Mouse (Mus musculus): ENCODE measurements around the gene Lpin1.

Lpin1 gene

DNA sequence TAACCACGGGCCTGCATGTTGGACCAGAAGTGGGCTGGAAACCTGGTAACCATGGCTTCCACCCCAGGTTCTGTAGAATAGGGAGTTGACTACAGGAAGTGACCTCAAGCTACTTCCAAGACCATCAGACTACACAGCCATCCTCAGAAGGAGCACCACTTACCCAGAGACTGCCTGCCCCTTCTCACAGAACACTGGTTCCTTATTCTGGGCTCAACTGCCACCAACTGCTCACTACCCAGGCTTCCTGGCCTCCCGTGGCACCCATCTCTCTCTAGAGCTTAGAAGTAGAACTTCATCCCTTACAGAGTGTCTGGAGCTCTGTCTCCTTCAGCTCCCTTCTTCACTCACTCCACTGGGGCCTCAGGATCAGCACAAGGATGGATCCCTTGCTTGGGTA lies at the start of gene Lpin1:
Lpin1 (minus strand) TSS at position 31 of the 400 bp plus-strand sequence.
- DNase-seq (ENCODE audit: low spot score in 2 of 2), result no peak

DNA sequence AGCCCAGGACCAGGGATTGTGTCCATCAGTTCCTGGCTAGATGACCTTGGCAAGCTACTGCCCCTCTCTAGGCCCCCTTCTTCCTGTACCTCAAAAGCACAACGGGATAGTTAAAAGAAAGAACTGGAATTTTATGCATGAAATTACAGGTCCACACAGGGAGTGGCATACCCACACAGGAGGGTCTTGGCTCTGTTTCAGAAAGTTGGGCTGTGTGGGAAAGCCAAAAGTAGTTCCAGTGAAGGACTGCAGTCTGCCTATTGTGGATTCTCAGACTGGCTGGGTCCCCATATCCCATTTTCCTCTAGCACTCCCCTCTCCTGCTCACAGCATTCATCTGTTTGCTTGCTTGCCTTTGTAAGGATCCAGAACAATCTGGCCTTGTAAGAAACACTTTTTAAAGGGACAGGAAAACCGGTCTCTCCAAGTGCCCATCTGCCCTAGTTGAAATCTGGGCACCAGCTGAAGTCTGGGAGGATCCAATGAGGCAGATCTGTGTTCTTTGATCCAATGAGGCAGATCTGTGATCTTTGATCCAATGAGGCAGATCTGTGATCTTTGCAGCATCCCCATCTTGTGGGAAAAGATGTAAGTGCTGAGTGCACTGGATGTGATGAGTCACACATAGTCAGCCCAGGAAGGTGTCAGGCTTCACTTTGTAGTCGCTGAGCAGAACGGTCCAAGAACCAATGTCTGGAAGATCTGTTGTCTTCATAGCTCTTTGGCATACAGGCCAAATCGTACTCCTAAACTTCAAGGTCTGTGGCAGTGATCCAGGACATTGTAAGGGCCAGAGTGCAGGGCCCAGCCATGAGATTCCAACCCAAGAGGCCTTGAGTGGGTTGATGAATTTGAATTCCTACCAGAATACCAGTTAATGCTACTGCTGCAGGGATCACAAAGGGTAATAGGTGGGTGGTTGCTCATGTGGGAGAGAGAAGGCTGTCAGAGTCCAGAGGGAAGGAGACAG lies 46.4 kb upstream of the Lpin1 start:
- DNase-seq (ENCODE audit: low spot score in 2 of 2), result no peak

DNA sequence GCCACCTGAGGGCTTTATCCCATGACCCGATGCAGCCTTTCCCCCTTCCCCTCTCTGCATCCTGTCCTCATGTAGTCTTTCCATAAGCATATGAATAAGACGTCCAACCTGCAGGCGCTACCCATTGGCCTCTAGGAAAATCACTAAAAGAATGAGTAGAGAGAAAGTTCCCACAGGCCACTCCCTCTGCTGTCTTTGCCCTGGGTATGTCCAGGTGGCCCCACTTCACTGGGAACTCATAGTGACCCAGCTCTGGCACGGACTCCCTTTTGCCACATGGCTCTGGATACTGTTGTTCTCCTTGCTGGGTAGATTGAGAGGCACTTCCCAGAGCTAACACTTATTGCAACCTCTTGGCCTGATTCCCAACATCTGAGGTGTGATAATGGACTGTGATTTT lies 44.8 kb upstream of the Lpin1 start:
- no peak for DNase-seq (ENCODE audit: low spot score in 2 of 2)

DNA sequence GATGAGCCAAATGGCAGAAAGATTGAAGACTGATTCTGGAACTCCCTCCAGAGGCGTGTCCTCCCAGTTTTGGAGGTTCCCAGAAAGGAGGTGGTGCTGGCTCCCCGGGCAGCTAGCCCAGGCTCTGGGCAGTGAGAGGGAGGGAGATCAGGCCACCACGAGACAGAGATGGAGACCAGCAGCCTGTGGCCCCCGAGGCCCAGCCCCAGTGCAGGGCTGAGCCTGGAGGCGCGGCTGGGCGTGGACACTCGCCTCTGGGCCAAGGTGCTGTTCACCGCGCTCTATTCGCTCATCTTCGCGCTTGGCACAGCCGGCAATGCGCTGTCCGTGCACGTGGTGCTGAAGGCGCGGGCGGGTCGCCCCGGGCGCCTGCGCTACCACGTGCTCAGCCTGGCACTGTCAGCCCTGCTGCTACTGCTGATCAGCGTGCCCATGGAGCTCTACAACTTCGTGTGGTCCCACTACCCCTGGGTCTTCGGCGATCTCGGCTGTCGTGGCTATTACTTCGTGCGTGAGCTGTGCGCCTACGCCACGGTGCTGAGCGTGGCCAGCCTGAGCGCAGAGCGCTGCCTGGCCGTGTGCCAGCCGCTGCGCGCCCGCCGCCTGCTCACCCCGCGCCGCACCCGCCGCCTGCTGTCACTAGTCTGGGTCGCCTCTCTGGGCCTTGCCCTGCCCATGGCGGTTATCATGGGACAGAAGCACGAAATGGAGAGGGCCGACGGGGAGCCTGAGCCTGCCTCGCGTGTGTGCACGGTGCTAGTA lies 42.7 kb upstream of the Lpin1 start, which contains the start of gene Ntsr2:
Ntsr2 (plus strand) TSS at position 51 of the 762 bp plus-strand sequence.
- DNase-seq (ENCODE audit: low spot score in 2 of 2), result peak; percentile 40 to 72

DNA sequence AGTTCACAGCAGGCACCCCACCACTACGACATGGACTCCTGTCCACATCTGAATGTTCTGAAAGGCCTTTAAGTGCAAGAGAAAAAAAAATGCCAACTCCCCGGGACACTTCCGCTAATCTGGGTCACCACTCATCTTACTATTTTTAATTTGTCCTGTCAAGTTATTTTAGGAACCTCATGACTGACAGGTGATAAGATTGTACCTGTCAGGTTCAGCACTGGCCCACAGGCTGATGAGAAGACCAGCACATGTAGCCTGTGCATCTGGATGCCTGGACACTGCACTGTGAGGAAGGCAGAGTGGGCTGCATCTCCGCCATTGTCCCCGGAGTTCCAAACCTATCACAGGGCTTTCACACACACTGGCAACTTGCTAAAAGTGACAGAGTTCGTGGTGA lies 39.1 kb upstream of the Lpin1 start:
- no peak for DNase-seq (ENCODE audit: low spot score in 2 of 2)

DNA sequence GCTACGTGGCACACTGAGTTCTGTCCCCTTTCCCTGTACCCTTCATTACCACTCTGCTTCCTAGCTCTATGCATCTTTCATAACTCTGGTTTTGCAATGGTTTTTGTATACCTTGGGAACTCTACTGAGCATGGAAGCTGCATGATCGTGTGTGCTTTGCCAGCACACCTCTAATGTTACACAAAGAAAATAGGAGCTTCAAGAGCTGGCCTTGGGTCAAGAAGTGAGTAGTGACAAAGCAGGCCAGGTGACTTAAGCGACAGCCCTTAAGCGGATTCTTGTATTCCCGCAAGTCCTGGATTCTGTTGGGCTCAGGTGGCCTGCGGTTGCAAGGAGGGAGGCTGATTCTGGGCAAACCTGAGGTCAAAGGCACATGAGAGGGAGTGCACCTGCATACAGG lies 37.5 kb upstream of the Lpin1 start:
- DNase-seq (ENCODE audit: low spot score in 2 of 2), result no peak

DNA sequence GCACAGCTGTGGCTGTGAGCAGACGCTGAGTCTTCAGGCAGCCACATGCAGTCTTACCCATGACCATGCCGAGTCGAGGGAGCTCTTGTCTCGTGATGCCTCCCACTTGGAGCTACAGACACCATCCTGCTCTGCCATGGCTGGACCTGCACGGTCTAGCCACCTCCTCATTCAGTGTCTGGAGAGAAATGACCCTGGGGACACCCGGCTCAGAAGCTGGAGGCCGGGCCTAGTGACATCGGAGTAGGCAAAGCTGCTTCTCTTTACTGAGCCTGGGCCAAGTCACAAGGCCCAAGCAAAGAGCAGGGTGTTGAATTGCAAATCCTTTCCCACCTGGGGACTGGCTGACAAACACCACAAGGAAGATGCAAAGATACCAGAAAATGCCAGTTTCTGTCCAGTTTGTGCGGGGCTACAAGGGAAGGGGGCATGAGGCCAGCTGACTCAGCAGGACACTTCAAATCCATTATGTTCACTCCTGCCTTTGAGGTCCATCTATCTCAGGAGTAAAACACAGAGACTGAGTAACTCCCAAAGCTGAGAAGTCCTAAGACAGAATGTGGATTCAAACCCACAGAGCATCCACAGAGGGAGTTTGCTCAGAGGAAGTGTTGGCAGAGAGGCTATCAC lies 36.1 kb upstream of the Lpin1 start:
- DNase-seq (ENCODE audit: low spot score in 2 of 2), result no peak

DNA sequence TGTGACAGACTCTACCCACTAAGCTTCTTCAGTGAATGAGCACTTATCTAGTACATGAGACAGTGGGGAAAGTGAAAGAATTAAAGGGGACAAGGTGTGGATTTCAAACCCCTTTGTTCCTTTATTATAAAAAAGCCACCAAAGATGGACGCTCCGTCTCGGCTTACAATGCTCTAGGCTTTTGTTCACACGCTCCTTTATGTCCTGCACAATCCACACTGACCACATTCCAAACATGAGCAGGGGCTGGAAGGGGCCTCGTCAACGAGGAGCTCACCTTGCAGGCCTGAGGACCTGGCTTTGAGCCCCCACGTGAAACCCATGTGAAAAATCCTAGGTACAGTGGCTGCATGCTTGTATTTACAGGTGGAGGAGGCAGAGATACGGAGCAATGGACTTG lies 33.9 kb upstream of the Lpin1 start:
- no peak for DNase-seq (ENCODE audit: low spot score in 2 of 2)

DNA sequence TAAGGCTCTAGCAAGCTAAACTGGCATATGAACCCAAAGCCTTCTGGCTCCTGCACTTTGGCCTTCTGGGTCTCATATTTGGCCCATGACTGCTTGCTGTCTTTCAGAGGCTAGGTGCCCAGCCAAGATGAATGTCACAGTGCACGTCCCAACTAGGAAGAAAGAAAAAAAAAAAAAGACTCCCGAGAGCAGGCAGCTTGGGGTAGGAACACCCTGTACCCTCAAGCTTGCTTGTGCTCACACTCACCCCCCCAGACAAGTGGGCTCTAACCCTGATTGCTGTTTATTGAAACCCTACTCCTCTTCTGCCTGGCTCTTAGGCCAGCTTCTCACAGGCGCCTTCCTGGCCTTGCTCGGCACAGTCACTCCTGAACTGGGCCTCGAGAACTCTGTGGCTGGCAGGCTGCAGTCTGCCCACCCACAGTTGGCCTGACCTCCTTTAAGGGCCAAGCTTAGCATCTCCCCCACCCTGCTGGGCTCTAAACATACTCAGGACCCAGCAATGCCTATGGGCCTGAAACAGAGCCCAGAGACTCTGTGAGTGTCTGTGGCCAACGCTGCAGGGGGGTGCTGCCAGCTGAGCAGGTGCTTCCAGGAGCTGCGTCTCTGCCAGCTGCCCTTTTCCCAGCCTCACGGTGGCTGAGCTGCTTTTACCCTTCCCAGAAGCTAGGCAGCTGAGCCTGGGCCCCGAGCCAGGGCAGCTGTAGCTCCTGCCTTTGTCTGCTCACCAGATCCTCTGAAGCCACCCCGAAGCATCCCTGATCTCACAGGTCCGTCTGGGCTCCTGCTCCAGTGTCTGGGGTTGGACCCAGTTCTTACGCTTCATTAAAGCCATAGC lies 33.0 kb upstream of the Lpin1 start:
- peak; percentile 35 to 80 for DNase-seq (ENCODE audit: low spot score in 2 of 2)

DNA sequence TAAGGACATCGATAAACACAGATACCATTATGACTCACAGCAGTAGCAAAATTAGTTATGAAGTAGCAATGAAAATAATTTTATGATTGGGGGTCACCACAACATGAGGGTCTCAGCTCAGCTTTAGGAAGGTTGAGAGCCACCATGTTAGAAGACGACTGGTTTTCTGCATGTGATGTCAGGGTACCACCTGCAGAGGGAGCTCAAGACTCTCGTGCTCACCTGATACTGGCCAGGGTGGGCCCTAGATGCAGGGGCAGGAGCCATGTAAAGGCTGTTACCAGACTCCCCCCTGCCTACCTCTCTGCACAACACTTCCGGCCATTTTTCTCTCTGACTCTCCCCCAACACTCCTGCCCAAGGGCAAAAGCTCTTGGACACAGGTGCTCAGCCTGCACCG lies 31.2 kb upstream of the Lpin1 start:
- no peak for DNase-seq (ENCODE audit: low spot score in 2 of 2)

DNA sequence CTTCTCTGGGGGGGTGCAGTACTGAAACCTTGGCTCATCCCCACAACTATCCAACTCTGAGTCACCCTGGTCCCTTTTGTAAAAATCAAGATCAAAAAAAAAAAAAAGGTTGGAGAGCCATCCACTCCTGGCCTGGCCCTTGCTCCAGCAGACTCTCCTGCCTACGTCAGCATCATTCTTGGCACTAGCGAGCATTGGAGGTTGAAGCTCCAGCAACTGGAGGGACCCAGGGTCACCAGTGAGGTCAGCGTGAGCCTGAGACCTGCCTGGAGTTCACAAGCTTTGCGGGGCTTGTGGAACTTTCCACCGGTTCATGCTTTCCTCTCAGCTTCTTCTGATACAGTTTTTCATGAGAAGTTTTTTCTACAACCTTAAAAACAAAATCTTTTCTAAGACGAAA lies 29.3 kb upstream of the Lpin1 start:
- no peak for DNase-seq (ENCODE audit: low spot score in 2 of 2)

DNA sequence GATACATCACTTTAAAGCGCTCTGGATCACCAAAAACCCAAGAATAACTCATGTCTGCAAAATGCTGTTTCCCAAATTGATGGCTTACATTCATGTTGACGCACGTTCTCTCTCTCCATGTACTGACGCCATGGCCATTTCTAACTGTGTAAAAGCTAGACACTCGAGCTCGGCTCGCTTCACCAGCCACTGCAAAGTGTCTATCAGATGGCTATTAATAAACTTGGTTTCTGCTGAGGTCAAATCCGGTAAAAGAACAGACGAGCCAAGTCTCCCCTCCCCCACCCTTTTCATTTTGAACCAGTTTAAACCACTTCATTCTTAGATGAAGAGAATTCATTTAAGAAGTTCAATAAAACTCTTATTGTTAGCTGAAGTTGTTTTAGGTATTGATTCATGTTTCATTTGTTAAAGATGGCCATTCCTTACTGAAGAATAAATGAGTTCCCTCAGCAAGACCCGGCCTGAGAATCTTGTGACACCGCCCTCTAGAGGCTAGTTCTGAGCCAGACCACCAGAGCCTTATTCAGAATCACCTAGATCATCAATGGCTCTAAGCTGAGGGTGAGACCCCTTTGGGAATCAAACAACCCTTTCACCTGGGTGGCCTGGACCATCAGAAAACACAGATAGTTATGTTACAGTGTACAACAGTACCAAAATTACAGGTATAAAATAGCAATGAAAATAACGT lies 28.5 kb upstream of the Lpin1 start:
- DNase-seq (ENCODE audit: low spot score in 2 of 2), result no peak

DNA sequence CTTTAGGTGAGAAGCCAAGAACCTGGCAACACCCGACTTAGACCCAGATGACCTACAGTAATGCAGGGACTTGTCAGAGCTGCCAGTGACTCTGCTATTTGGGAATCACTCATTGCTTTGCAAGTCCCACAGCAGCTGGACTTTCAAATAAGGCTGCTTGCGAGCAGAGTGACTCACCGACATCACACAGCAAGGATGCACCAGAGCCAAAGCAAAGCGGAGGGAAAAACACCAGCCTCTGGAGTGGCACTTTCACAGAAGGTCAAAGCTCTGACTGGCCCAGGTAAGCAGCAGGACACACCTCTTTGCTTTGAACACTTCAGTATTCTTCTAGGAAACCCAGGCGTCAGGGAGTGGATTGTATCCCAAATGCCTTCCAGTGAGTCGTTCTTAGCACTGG lies 25.1 kb upstream of the Lpin1 start:
- DNase-seq (ENCODE audit: low spot score in 2 of 2), result no peak

DNA sequence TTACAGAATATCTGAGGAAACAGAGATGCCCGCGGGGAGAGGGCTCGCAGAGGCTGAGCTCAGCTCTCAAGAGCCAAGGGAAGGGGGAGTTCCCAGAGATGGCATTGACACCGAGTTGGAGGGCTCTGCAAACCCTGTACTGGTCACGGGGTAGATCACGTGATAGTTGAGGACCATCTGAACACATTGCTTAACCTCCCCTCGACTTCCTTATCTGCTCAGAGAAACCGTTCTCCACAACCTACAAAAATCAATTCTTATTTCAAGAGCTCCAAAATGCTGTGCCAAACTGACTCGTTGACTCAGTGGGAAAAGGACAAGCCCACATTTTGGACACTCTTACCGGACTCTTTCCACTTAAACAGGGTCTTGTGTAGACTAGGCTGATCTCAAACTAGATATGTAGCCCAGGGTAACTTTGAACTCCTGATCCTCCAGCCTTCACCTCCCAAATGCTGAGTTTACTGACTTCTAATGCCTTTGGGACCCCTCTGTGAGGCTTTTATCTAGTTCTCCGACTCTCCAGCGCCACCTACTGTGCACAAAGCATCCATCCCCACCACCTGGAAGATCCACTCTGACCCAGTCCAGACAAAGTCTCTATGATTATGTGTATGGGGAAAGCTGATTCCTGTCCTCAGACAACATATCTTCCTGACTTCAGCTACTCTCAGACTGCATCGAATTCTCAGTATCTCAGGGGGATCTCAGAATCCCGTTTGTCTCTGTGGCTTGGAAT lies 23.5 kb upstream of the Lpin1 start:
- peak in 1 of 2 experiments; percentile 71 for DNase-seq (ENCODE audit: low spot score in 2 of 2)

DNA sequence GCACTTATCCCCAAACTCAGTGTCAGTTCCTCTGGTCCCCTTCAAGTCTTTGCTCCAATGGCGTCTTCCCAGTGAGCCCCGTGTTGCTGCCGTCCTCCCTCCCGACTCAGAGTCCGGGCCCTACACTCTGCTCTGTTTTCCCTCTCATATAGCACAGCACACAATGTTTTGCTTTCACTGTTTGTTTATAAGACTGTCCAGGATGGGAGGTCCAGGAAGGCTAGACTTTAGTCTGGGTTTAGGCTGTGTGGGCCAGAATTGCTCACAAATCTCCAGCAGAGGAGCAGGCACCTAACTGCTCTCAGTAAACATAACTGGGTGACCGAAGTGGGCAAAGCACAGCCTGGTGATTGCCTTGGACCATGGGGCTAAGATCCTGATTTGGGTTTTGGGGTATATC lies 22.5 kb upstream of the Lpin1 start:
- DNase-seq (ENCODE audit: low spot score in 2 of 2), result no peak

DNA sequence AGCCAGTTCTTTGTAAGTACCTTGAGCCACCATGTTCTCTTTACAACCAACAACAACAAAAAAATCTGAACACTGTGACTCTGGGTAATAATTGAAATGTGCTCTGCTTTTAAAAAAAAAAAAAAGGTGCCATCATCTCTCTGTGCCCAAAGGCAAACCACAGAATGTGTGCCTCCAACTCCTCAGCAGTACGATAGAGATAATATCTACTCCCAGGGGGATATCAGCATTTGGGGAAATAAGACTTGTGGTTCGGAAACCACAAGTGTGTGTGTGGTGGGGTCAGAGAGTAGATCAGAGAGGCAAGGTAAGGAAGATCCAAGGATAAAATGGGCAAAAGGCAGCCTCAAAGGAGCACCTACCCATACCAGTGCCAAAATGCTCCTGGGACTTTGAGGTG lies 20.7 kb upstream of the Lpin1 start:
- DNase-seq (ENCODE audit: low spot score in 2 of 2), result no peak

DNA sequence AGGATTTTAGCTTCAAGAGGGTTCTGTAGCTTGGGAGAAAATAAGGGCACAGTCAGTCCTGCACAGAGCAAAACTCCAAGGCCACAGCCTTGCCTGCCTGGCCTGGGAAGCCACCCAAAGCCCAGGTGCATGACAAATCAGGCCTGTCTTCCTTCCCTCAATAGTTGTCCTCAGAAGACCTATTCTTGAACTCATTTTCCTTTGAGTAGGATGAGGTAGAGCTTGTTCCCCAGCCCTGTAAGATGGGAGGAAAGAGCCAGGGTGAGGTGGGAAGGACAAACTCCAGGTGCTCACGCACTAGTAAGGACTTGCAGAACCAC lies 20.1 kb upstream of the Lpin1 start:
- DNase-seq (ENCODE audit: low spot score in 2 of 2), result no peak

DNA sequence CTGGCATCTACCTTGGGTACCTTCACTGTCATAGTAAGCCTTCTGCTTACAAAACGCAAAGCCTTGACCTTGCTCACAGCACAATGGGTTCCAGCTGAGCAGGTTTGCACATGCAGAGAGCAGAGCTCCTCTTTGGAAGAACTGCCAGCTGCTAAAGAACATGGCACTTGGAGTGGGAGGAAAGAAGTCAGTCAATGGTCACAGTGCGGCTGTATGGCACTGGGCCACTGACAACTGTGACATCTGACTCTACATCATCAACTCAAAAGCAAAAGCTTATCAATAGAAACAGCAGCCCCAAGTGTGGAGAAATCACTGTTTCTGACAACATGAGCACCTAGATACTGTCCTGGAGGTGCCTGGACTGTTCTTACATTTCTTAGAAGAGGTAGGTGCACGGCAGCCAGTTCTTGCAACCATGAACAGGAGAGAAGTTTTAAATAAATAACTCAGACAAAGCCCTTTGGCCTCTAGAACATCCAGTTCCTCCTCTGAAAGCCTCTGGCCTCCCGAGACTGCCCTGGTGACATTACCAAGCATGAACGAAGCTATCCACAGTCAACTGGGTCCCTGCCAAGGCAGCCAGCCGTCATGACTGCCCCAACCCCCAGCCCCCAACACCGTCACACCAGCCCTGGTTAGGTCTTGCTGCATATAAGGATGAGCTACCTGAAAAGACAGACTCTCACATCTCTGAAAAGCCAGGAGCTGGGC lies 19.5 kb upstream of the Lpin1 start:
- DNase-seq (ENCODE audit: low spot score in 2 of 2), result no peak

DNA sequence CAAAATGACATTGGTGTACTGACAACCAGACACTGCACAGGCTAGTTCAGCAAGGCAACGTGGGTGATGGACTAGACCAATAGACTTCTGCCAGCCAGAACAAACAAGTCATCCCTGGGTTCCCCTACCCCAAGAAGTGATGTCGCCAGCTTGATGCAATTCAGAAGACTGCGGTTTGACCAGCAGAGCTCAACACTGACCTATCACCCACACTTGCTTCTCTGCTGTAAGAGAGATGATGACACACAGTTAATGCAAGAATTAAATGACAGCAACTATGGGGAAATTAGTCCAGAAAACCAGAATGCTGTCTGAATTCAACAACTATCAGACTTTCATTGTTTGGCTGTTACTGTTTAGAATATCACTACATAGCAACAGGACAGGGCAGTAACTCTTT lies 9.5 kb upstream of the Lpin1 start:
- no peak for DNase-seq (ENCODE audit: low spot score in 2 of 2)

DNA sequence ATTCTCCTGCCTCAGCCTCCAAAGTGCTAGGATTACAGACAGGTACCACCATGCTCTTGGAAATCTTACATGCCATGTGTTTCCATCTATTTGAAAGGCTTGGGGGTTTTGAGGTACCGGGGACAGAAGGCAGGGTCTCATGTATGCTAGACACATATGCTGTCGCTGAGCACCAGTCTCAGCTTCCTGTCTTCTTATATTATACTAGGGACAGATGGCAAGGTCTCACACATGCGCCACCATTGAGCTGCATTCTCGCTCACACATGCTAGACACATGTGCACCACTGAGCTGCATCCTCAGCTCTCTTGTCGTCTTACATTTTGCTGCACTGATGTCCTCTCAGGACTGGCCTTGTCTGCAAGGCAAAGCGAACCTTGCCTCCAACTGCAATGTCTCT lies 8.7 kb upstream of the Lpin1 start:
- DNase-seq (ENCODE audit: low spot score in 2 of 2), result no peak
